Mouse (Mus musculus) neutrophil, adult 83 days (primary cell): ENCODE measurements around the gene 2610042L04Rik. TPM values are rescaled to one million over a fixed set of nuclear protein-coding genes. Genes with fewer than 3 reads are reported as not detected.

Source experiments
- total RNA-seq, 2 experiments: library from RNA; stranded (reverse); gene quantifications; one replicate each; pipeline ENCODE4 v1.2.4; 2023

2610042L04Rik gene
- total RNA-seq: not detected

GRCm38 (mm10) chr14:4334476-4335080 is at the start of gene 2610042L04Rik:
Gene 2610042L04Rik, plus strand, starts transcription at chr14:4334763.

GRCm38 (mm10) chr14:4316983-4317382 is 17.6 kb upstream of the 2610042L04Rik start, which contains the start of gene Gm3149:
Gene Gm3149, plus strand, starts transcription at chr14:4317283.

GRCm38 (mm10) chr14:4397226-4397625 is 62.7 kb downstream of the 2610042L04Rik start, which contains the start of gene Gm3159:
Gene Gm3159, plus strand, starts transcription at chr14:4397526.

Other genes with a start within 250 kb of the 2610042L04Rik start
- not detected for gene Gm8108, start 224.2 kb upstream of the 2610042L04Rik start, total RNA-seq
- gene Gm3127, start 169.7 kb upstream of the 2610042L04Rik start, total RNA-seq: not detected
- gene Gm2974, start 152.2 kb upstream of the 2610042L04Rik start, total RNA-seq: not detected
- gene Gm3138, start 85.1 kb upstream of the 2610042L04Rik start, total RNA-seq: not detected
- gene Gm3149, start 17.5 kb upstream of the 2610042L04Rik start, total RNA-seq: not detected
- gene Gm3159, start 62.8 kb downstream of the 2610042L04Rik start, total RNA-seq: not detected
- gene Gm3164, start 80.7 kb downstream of the 2610042L04Rik start, total RNA-seq: not detected
- not detected for gene Gm3173, start 96.2 kb downstream of the 2610042L04Rik start, total RNA-seq
- gene Gm3182, start 147.0 kb downstream of the 2610042L04Rik start, total RNA-seq: not detected
- gene Gm3047, start 220.6 kb downstream of the 2610042L04Rik start, total RNA-seq: not detected